Comparison of ENCODE assay signal across 8 mouse cellular contexts in genomic region chr7:127020901-127021562, GRCm38 (mm10). TPM values are rescaled to one million over a fixed set of nuclear protein-coding genes. Genes with fewer than 3 reads are reported as not detected.
A peak's percentile ranks its signal among the peaks of the same experiment; 100 is the strongest.
DNase-seq lines count a peak whose midpoint lies in the region; ATAC-seq lines count a peak whose summit lies in the region.

Gm42742 (minus strand) TSS chr7:127021097.
Prrt2 (minus strand) TSS chr7:127021211.

- H3K9ac ChIP-seq in kidney, embryonic 16.5 days (replicated peaks; ENCODE audit: low read length) = peak within 1 kb of the TSS; percentile 64
- peak within 1 kb of the TSS; percentile 100 for H3K9ac ChIP-seq in liver, embryonic 12.5 days
- H3K9ac ChIP-seq in neural tube, embryonic 12.5 days = peak within 1 kb of the TSS; percentile 69

- peak within 1 kb of the TSS; percentile 86 for H3K27ac ChIP-seq in heart, embryonic 10.5 days
- H3K27ac ChIP-seq in kidney, embryonic 16.5 days (ENCODE audit: low read length) = peak within 1 kb of the TSS; percentile 58
- H3K27ac ChIP-seq in liver, embryonic 12.5 days = peak within 1 kb of the TSS; percentile 98; the same call in 1 of the 2 replicates
- peak within 1 kb of the TSS; percentile 57 for H3K27ac ChIP-seq in neural tube, embryonic 12.5 days

- H3K36me3 ChIP-seq in heart, embryonic 10.5 days = peaks cover 29% of the 10 kb centered on the region
- peaks cover 29% of the 10 kb centered on the region for H3K36me3 ChIP-seq in kidney, embryonic 16.5 days (ENCODE audit: insufficient read depth, low read length)
- H3K36me3 ChIP-seq in liver, embryonic 12.5 days = peaks cover 37% of the 10 kb centered on the region
- H3K36me3 ChIP-seq in neural tube, embryonic 12.5 days = peaks cover 33% of the 10 kb centered on the region

- H3K27me3 ChIP-seq in heart, embryonic 10.5 days (ENCODE audit: insufficient read depth, poor library complexity, severe bottlenecking) = no peaks in the 10 kb centered on the region
- H3K27me3 ChIP-seq in kidney, embryonic 16.5 days (ENCODE audit: insufficient read depth, low read length) = no peaks in the 10 kb centered on the region
- H3K27me3 ChIP-seq in liver, embryonic 12.5 days (replicated peaks) = no peaks in the 10 kb centered on the region
- H3K27me3 ChIP-seq in neural tube, embryonic 12.5 days (replicated peaks) = no peaks in the 10 kb centered on the region

- WGBS in heart, embryonic 10.5 days = 1% methylated on average over 37 of the region's 37 CpGs
- 1% methylated on average over 30 of the region's 37 CpGs for WGBS in kidney, embryonic 16.5 days
- 3% methylated on average over 31 of the region's 37 CpGs for WGBS in liver, embryonic 12.5 days (ENCODE audit: insufficient replicate concordance)
- under 1% methylated on average over 37 of the region's 37 CpGs for WGBS in neural tube, embryonic 12.5 days

- peak; percentile 55 for DNase-seq in A20 (ENCODE audit: low read depth, low spot score)
- DNase-seq in R1 (ENCODE audit: low read depth, low spot score) = peak; percentile 72
- DNase-seq in embryo, embryonic 10.5 days (ENCODE audit: low spot score) = peak; percentile 71
- DNase-seq in heart, embryonic 10.5 days (ENCODE audit: low spot score) = peak; percentile 83
- peak; percentile 78 for DNase-seq in thymus, postnatal 4 days

- H3K4me2 ChIP-seq in kidney, embryonic 16.5 days (replicated peaks; ENCODE audit: low read depth, low read length) = peak within 1 kb of the TSS; percentile 63
- peak within 1 kb of the TSS; percentile 98 for H3K4me2 ChIP-seq in liver, embryonic 12.5 days
- H3K4me2 ChIP-seq in neural tube, embryonic 12.5 days (replicated peaks) = peak within 1 kb of the TSS; percentile 98

- H3K4me1 ChIP-seq in heart, embryonic 10.5 days = peaks cover 83% of the 10 kb centered on the region
- peaks cover 72% of the 10 kb centered on the region for H3K4me1 ChIP-seq in kidney, embryonic 16.5 days (ENCODE audit: insufficient read depth, low read length)
- peaks cover 80% of the 10 kb centered on the region for H3K4me1 ChIP-seq in liver, embryonic 12.5 days
- H3K4me1 ChIP-seq in neural tube, embryonic 12.5 days = peaks cover 74% of the 10 kb centered on the region

- H3K9me3 ChIP-seq in heart, embryonic 10.5 days = no peaks in the 10 kb centered on the region
- H3K9me3 ChIP-seq in kidney, embryonic 16.5 days (ENCODE audit: low read length) = no peaks in the 10 kb centered on the region
- no peaks in the 10 kb centered on the region for H3K9me3 ChIP-seq in liver, embryonic 12.5 days (replicated peaks)
- H3K9me3 ChIP-seq in neural tube, embryonic 12.5 days = no peaks in the 10 kb centered on the region

- H3K4me3 ChIP-seq in heart, embryonic 10.5 days = peak within 1 kb of the TSS; percentile 65
- peak within 1 kb of the TSS; percentile 48 for H3K4me3 ChIP-seq in kidney, embryonic 16.5 days (ENCODE audit: low read length)
- peak within 1 kb of the TSS; percentile 34 for H3K4me3 ChIP-seq in liver, embryonic 12.5 days
- peak within 1 kb of the TSS; percentile 44 for H3K4me3 ChIP-seq in neural tube, embryonic 12.5 days

- peak; percentile 12; the same call in 1 of the 2 replicates for ATAC-seq in kidney, embryonic 16.5 days (ENCODE audit: low FRiP score, low TSS enrichment)
- no peak for ATAC-seq in liver, embryonic 12.5 days
- ATAC-seq in neural tube, embryonic 12.5 days (ENCODE audit: low FRiP score, low read depth) = no peak

RNA-seq across cellular contexts. Expression of gene Gm42742, which starts in this region (rescaled TPM):
- polyA plus RNA-seq in heart, embryonic 10.5 days (2016; fragmentation: Nextera tagmentation; extraction: Ambion mirVana) = 20.6 and 46.6 TPM in 2 replicates
- 34.7 and 51.6 TPM in 2 replicates for polyA plus RNA-seq in kidney, embryonic 16.5 days (2015; fragmentation: Nextera tagmentation; extraction: Ambion mirVana)
- polyA plus RNA-seq in liver, embryonic 12.5 days (2016; fragmentation: Nextera tagmentation; extraction: Ambion mirVana) = 4.1 and 8.9 TPM in 2 replicates
- 46.4 and 66.2 TPM in 2 replicates for polyA plus RNA-seq in neural tube, embryonic 12.5 days (2016; fragmentation: Nextera tagmentation; extraction: Ambion mirVana)

RNA-seq across cellular contexts. Expression of gene Prrt2, which starts in this region (rescaled TPM):
- 2.4 and 3.2 TPM in 2 replicates for polyA plus RNA-seq in heart, embryonic 10.5 days (2016; fragmentation: Nextera tagmentation; extraction: Ambion mirVana)
- polyA plus RNA-seq in kidney, embryonic 16.5 days (2015; fragmentation: Nextera tagmentation; extraction: Ambion mirVana) = 5.4 and 6.0 TPM in 2 replicates
- 0.88 and 2.1 TPM in 2 replicates for polyA plus RNA-seq in liver, embryonic 12.5 days (2016; fragmentation: Nextera tagmentation; extraction: Ambion mirVana)
- polyA plus RNA-seq in neural tube, embryonic 12.5 days (2016; fragmentation: Nextera tagmentation; extraction: Ambion mirVana) = 5.3 and 6.2 TPM in 2 replicates
